Mouse (Mus musculus) spleen, embryonic (tissue): Measurements from ENCODE around the gene Pnpla2.

Source experiments
- CTCF ChIA-PET: fragments of 350-600 bp; sonication (Branson Sonifier 250); formaldehyde crosslinking; loops from one replicate; lab custom pipeline; 2022; lab: Charles Lee

The Pnpla2 gene

GRCm38 (mm10) chr7:141443828-141444237 lies 11.2 kb upstream of the Pnpla2 start, which contains the start of gene Pidd1:
Pidd1 (minus strand) TSS chr7:141444025.
- CTCF ChIA-PET, result no interaction called here

GRCm38 (mm10) chr7:141446374-141446773 lies 8.6 kb upstream of the Pnpla2 start:
- CTCF ChIA-PET, result interaction anchor here (0.6 to 1.6 kb wide), 3 partner anchors 8 to 167 kb away, joined by 4 to 5 read pairs (median 4); no protein-coding TSS in a partner anchor

DNA sequence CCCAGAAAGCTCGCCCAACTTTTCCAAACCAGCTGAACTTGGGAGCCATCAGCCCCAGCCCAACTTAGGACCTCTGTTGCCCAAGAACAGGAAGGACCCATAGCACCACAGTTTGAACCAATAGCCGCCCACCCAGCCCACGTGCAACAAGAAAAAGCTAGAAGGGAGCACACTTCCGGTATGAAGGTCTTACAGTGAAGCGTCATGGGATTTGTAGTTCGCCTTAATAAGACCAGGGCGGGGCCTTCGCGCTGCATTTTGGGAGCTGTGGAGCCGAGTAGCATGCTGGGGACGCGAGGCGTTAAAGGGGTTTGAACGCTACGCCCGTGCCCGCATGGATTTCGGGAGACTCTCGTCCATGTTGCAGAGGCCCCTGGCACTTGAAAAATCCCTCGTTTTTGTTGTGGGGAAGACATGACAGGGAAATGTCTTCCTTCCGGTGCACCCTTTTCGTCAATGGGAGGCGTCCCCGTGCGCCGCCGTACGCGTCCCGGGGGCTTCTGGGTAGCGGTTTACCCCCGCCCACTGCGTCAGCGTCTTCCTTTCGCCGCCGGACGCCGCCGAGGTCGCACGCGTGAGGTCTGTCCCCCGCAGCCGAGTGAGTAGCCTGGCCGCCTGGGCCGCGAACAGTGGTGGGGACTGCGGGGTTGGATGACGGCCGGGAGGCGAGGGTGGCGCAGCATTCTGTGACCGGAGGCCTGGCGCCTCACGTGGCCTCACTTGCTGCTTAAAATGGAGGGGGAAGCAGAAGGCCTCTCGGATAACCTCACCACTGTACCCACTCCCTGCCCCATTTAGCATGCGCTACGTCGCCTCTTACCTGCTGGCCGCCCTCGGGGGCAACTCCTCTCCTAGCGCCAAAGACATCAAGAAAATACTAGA lies 7.6 kb upstream of the Pnpla2 start, which contains the start of gene Rplp2:
Gene Rplp2, plus strand, starts transcription at position 261 of the 882 bp plus-strand sequence.
- CTCF ChIA-PET, result interaction anchor here (0.6 to 1.6 kb wide), 6 partner anchors 9 to 1017 kb away, joined by 3 to 4 read pairs (median 4); no protein-coding TSS in a partner anchor

DNA sequence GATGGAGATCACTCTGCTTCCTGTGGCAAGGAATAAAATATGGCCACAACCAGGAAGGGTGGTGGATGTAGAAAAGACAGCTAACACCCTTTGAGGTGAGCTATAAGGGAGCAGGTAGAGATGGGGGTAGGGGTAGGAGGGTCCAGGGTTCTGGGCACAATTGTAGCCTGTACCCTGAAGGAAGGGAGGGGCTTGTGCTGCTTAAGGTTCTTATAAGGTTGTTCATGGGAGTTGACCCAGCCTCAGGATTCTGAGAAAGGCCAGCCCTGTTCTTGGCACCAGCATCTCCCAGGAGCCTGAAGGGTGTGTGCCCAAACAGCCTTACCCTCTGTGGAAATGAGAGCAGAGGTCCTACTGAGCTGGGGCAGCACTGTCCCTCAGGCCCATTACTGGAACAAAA lies 3.1 kb upstream of the Pnpla2 start:
- CTCF ChIA-PET, result no interaction called here

DNA sequence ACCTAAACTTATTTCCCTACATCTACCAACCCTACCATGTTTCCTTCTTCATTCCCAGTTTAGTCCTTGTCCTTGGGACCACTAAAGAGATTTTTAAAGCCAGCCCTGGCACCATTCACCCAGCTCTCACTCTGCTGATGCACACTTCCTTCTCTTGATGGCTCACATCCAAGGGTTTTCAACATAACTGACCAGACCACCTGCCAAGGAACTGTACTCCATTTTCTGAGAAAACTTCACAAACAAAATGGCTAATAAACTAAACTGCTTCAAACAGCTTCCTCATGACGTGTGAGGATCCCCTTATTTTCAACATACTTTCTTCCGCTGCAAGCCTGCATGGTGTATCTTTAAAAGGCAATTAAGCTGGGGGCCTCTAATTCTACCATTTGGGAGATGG lies 1.4 kb upstream of the Pnpla2 start:
- CTCF ChIA-PET, result interaction anchor here (0.5 kb wide), 1 partner anchor 8 kb away, joined by 3 read pairs; no protein-coding TSS in a partner anchor

GRCm38 (mm10) chr7:141455610-141456314 lies 764 bp downstream of the Pnpla2 start:
- CTCF ChIA-PET, result interaction anchor here (0.8 to 1.2 kb wide), 2 partner anchors 13 to 70 kb away, joined by 3 to 4 read pairs; no protein-coding TSS in a partner anchor

GRCm38 (mm10) chr7:141456739-141457138 lies 1.7 kb downstream of the Pnpla2 start:
- CTCF ChIA-PET, result no interaction called here

- CTCF ChIA-PET, result no interaction called here
Observed at GRCm38 (mm10) chr7:141457236-141457635, 2.2 kb downstream of the Pnpla2 start.

DNA sequence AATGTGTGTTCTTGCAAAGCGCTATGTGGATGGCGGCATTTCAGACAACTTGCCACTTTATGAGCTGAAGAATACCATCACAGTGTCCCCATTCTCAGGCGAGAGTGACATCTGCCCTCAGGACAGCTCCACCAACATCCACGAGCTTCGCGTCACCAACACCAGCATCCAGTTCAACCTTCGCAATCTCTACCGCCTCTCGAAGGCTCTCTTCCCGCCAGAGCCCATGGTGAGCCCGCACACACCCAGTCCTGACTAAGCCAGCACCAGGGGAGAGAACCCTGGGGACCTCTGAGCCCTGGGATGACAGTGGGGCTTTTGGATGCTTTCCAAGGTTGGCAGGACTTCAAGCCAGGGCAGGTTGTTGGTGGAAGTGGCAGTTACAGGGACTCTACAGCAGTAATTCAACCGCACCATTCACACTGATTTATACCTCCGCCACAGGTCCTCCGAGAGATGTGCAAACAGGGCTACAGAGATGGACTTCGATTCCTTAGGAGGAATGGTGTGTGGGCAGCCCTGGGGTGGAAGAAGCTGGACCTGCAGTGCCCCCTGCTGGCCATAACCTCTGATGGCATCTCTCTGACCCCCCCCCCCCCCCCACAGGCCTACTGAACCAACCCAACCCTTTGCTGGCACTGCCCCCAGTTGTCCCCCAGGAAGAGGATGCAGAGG lies 3.1 kb downstream of the Pnpla2 start:
- CTCF ChIA-PET, result interaction anchor here (0.7 to 1.0 kb wide), 4 partner anchors 8 to 64 kb away, joined by 3 to 6 read pairs (median 5); no protein-coding TSS in a partner anchor

DNA sequence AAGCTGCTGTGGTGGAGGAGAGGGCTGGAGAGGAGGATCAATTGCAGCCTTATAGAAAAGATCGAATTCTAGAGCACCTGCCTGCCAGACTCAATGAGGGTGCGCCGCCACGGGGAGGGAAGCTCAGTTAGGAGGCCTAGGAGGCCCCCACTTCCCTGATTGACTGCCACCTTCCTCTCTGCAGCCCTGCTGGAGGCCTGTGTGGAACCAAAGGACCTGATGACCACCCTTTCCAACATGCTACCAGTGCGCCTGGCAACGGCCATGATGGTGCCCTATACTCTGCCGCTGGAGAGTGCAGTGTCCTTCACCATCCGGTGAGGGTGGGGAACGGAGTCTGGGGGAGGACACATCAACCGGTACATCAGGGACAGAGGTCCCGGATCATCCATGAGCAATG lies 3.7 kb downstream of the Pnpla2 start:
- CTCF ChIA-PET, result interaction anchor here (0.7 to 1.2 kb wide), 4 partner anchors 10 to 64 kb away, joined by 3 to 6 read pairs (median 5); no protein-coding TSS in a partner anchor

GRCm38 (mm10) chr7:141459301-141459711 lies 4.3 kb downstream of the Pnpla2 start:
- CTCF ChIA-PET, result interaction anchor here (1.2 kb wide), 1 partner anchor 9 kb away, joined by 3 read pairs; no protein-coding TSS in a partner anchor

GRCm38 (mm10) chr7:141460001-141460390 lies 5.0 kb downstream of the Pnpla2 start:
- CTCF ChIA-PET, result interaction anchor here (0.6 to 1.2 kb wide), 2 partner anchors 8 to 275 kb away, joined by 3 read pairs; no protein-coding TSS in a partner anchor

DNA sequence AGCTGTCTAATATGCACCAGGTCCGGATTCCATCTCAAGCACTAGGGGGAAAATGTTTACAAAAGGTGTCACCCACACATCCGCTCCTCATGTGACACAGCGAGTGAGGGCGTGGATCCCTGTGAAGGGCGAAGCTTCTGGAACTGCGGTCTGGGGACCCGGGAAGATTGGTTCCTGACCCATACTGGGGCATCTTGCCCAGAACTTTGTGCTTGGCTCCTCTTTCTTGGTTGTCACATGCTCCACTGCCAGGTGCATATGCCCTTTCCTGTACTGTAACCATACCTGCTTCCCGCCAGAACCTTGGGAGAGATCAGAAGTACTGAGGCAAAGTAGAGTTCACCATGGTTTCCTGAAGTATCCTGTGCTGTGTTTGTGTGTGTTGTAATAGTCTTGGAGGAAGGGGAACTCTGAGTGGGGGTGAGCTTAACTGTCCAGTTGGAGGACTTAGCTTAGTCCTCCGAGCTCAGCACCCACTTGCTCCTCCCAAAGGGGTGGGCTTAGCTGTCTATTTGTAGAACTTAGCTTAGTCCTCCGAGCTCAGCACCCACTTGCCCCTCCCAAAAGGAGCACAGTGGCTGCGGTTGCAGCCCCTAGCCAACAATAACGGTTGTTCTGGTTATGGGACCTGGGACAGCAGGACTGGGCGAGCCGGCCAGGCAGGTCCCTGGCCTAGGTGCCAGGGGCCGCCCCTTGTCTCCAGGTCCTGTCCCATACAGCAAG lies 5.6 kb downstream of the Pnpla2 start, which contains the start of gene Cracr2b:
Gene Cracr2b, plus strand, starts transcription at position 704 of the 723 bp plus-strand sequence.
- CTCF ChIA-PET, result interaction anchor here (0.6 kb wide), 1 partner anchor 276 kb away, joined by 3 read pairs; no protein-coding TSS in a partner anchor

DNA sequence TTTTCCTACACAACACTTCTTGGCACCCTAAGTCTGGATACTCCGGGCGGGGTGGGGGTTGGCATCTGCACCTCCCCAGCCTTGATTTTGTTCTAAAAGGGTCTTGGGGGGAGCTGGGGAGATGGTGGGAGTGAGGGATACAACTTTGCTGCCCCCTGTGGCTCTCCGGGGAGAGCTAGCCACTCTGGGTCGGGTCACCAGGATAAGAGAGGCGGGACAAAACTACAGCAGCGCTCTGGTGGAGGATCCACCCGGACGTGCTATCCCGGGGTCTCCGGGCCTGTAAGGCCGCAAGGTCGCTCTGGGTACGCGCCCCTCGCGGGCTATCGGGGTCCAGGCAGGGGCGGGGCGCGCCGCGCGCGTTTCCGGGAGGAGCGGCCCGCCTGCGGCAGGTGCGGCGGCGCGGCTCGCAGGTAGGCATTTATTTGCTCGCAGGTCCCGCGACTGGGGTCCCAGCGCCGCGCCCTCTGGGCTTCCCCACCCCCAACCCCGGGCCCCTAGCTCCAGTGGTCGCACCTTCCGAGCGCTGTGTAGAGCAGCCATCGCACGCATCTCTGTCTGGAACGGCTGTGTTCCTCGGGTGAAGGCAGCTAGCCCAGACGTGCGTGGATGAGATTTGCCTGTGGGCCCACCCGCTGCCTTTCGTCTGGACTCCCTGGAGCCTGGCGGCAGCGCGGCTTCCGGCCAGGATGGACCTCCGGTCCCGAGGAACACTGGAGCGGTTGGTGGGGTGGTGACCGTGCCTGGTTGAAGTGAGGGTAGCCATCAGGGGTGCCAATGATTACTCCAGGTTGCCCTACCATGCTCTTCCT lies 6.7 kb downstream of the Pnpla2 start:
- CTCF ChIA-PET, result interaction anchor here (0.6 to 0.9 kb wide), 4 partner anchors 8 to 362 kb away, joined by 3 to 6 read pairs (median 4); no protein-coding TSS in a partner anchor

DNA sequence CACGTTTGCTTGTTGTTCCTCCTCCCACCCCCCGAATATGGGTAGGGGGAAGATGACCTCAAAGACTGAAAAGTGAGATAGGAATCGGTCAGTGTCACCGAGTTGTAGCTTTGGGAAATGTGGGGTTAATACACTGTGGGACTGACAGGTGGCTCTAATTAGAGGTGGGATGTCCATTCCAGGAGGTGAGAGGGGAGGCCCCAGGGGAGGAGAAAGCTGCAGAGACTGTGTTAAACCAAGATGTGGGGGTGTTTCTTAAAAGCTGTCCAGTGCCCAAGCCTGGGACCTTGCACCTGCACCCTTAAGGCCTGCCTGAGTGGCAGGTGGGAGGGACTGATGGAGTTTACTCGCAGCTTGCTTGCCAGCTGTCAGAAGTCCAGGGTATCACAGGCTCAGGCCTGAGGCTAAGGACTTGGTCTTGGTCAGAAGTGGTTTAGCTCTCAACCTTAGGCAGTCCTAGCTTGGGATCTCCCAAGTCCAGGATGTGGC lies 7.4 kb downstream of the Pnpla2 start:
- CTCF ChIA-PET, result interaction anchor here (0.6 to 0.8 kb wide), 5 partner anchors 9 to 363 kb away, joined by 3 to 8 read pairs (median 3); no protein-coding TSS in a partner anchor

DNA sequence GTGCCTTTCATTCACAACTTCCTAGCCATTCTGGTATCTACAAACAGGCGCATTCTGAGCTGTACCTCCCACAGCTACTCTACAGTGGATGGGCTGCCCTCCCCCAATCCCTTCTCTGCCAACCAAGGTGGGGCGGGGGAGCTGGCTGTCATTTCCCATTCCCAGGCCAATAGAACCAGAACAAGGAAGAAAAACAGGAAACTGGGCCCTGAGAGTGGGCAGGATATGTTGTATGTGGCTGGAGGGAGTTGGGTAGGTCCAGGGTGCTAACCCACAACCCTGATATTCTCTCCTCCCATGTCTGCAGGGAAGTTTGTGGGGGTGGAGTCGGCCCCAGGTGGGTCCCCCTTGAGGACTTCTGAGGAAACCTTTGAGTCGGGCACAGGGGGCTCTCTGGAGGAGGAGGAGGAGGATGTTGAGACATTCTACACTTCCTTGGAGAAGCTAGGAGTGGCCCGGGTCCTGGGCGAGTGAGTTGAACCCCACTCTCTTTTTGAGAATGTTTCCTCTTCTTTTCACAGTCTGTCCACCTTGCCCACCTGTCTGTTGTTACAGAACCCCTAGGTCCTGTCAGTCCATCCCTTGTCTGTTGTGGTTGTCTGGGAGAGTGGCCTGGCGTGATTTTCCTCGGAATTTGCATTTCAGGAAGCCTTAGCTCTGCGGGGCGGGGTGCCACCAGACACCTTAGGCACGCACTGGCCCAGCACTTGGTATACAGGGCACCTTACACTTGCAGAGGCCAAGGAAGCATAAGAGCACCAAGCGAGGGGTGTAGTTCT lies 9.0 kb downstream of the Pnpla2 start:
- CTCF ChIA-PET, result no interaction called here

DNA sequence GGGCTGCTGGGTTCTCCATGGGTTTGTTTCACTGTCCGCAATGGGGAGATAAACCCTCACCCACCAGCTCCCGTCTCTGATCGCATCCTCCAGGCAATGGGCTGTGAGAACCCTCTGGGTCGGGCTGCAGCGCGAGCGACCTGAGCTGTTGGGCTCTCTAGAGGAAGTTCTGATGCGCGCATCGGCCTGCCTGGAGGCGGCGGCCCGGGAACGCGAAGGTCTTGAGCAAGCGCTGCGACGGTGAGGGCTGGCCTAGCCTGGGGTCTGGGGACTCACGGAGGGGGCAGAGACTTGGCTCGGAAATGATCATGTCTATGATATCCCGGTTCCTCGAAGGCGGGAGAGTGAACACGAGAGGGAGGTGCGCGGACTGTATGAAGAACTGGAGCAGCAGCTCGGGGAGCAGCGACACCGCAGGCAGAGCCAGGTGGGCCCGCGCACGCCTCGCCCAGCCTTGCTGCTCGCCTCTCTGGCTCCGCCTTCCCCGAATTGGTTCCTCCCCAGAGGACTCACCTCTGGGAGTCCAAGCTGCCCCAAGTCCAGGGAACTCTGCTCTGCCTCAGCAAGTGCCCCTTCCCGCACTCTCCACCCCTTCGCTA lies 9.7 kb downstream of the Pnpla2 start:
- CTCF ChIA-PET, result no interaction called here
